Mouse (Mus musculus) left cerebral cortex, postnatal 25 days (tissue): Measurements from ENCODE around the gene Rpl34. TPM values are rescaled to one million over a fixed set of nuclear protein-coding genes. Genes with fewer than 3 reads are reported as not detected.

Experiments
- DNase-seq, 2 experiments: peaks; one replicate each; pipeline ENCODE4 v3.0.0; 2022; ENCODE audit warnings: low spot score in 2 of 2, mixed read lengths in 1 of 2
- intact Hi-C: fragments of 180-260 bp; cut with DNase I; formaldehyde crosslinking; loops from one replicate; pipeline ENCODE4 v1.15.1; 2025
- total RNA-seq, 2 experiments: library from RNA; stranded (reverse); gene quantifications; 2 replicates each; pipeline ENCODE4 v1.2.3; 2021

The Rpl34 gene
- total RNA-seq, 2 experiments from 2014 or later = 306 to 319 TPM

- intact Hi-C loops = no loop called here
- no peak for DNase-seq
Measured at GRCm38 (mm10) chr3:130716555-130716954, 13.6 kb downstream of the Rpl34 start.

GRCm38 (mm10) chr3:130714775-130715568 is 15.2 kb downstream of the Rpl34 start:
- intact Hi-C loops = loop anchor here (2.0 kb wide), 1 partner anchor 530 kb away; no protein-coding TSS in a partner anchor
- DNase-seq = peak; percentile 69 to 79

DNA sequence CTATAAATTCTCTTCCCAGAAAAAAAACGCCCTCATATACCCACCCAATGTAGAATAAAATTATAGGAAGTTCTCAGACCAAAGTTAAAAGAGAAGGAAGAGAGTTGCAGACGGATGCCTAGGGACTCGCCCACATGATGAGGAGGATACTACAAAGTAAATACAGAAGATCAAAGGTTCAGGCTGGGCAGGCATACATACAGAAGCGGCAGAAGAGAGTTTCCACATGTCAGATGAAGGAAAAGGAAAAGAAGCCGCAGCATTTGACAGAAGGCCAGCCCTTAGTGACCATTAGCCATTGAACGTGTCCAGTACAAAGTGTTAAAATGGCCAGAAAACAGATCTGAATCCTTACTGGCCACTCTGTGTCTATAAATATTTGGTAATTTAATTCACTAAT is 17.3 kb downstream of the Rpl34 start:
- intact Hi-C loops = no loop called here
- DNase-seq = no peak

GRCm38 (mm10) chr3:130710103-130710502 is 20.1 kb downstream of the Rpl34 start:
- DNase-seq = no peak
- intact Hi-C loops = no loop called here

GRCm38 (mm10) chr3:130708967-130709924 is 21.0 kb downstream of the Rpl34 start, which contains the start of gene Ostc:
Gene Ostc, minus strand, starts transcription at chr3:130709444.
- peak; percentile 93 to 98 for DNase-seq
- intact Hi-C loops = loop anchor here (1.0 kb wide), 1 partner anchor 21 kb away; the partner anchor contains the start of gene Rpl34

DNA sequence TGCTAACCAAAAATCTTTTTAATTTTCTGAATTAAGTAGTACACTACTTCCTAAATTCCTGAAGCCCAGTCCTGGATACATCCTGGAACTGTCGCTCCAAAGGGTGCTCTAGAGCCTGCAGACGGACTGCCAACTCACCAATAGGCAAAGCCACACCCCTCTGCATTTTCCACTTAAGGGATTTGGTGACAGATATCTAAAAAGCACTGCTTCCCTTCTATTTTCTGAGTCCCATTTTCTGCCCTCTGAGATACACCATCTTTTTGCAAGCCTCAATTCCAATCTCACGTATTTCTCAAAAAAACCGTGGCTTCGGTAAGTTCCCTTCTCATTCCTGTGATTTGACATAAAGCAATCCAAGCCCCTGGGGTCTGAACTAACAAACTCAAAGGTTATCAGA is 21.7 kb downstream of the Rpl34 start:
- DNase-seq = no peak
- intact Hi-C loops = no loop called here

- intact Hi-C loops = no loop called here
- no peak for DNase-seq
Measured at GRCm38 (mm10) chr3:130702289-130702688, 27.9 kb downstream of the Rpl34 start.

- DNase-seq = no peak
- intact Hi-C loops = loop anchor here (10.0 kb wide), 1 partner anchor 793 kb away; the partner anchor contains the start of gene Casp6
Measured at GRCm38 (mm10) chr3:130697622-130698021, 32.6 kb downstream of the Rpl34 start.

DNA sequence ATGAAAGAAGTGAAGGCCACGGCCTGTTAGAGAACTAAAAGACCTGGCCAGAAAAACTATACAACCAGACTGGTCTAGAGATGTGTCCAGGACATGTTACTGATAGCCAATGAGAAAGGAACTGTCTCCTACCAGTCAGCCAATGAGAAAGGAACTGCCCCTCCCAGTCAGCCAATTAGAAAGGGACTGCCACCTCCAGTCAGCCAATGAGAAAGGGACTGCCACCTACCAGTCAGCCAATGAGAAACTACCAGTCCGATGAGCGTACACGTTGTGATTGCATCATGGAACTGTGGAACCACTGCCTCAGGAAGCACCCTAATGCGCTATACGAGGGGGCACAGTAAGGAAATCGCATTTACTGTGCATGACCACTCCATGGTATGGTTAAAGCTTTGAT is 35.5 kb downstream of the Rpl34 start:
- intact Hi-C loops = loop anchor here (5.0 to 10.0 kb wide), 2 partner anchors 512 to 790 kb away; partner anchors contain the start of gene Casp6
- DNase-seq = no peak

- intact Hi-C loops = loop anchor here (5.0 to 10.0 kb wide), 2 partner anchors 512 to 789 kb away; partner anchors contain the start of gene Casp6
Measured at GRCm38 (mm10) chr3:130694041-130694593, 36.1 kb downstream of the Rpl34 start.

GRCm38 (mm10) chr3:130691596-130692170 is 38.5 kb downstream of the Rpl34 start:
- intact Hi-C loops = loop anchor here (5.0 to 10.0 kb wide), 2 partner anchors 509 to 787 kb away; partner anchors contain the start of gene Casp6
- no peak for DNase-seq

More at GRCm38 (mm10) chr3:130694041-130694593, 36.1 kb downstream of the Rpl34 start:
- no peak for DNase-seq

DNA sequence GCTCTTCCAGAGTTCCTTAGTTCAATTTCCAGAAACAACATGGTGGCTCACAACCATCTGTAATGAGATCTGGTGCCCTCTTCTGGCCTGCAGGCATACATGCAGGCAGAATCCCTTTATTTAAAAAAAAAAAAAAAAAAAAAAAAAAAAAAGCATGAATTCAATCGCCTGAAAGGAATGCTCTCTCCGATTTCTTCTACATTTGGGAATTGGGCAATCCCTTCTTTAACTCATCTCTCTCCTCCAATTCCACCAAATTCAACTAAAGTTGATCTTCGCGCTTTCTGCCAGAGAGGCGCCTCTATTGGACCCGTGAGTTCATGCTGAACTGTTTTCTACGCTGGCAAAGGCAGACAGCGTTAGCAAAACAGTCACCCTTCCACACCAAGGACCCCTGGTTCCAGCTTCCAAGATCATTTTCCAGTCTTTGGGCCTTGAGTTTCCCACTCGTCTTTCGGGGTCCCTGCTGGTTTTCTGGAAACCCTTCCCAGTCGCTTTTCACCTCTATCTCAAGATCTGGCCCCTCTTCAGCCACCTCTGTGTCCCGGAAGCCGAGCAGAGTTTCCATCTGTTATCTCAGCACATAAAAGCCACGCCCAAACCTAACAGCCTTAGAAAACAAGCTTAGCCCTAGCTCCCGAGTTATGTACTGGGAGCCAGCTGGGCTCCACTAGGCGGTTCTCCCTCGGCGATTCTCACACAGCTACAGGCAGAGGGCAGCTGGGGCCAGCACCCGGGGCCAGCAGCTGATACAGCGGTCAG is 39.2 kb downstream of the Rpl34 start:
- no peak for DNase-seq
- intact Hi-C loops = loop anchor here (5.0 to 10.0 kb wide), 2 partner anchors 509 to 786 kb away; partner anchors contain the start of gene Casp6

DNA sequence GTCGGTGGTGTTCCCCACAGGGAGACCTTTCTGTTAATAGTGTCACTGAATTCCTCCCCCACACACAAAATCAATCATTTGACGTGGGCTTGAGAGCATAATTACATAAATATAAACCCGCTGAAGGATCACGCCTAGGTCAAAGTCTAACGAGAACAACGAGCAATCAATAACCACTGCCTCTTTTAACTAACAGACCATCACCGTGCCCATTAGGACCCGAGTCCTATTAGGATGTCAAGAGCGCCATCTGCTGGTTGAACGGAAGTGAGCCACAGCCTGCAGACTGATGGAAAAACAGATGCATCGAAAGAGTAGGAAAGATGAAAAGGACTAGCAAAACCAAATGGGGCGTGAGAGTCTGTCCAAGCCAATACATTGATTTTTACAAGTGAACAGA is 40.6 kb downstream of the Rpl34 start:
- peak; percentile 85 for DNase-seq
- intact Hi-C loops = loop anchor here (1.0 to 10.0 kb wide), 4 partner anchors 81 to 785 kb away; partner anchors contain the start of gene Casp6

- DNase-seq = no peak
- intact Hi-C loops = no loop called here
Measured at GRCm38 (mm10) chr3:130687051-130687450, 43.1 kb downstream of the Rpl34 start.

DNA sequence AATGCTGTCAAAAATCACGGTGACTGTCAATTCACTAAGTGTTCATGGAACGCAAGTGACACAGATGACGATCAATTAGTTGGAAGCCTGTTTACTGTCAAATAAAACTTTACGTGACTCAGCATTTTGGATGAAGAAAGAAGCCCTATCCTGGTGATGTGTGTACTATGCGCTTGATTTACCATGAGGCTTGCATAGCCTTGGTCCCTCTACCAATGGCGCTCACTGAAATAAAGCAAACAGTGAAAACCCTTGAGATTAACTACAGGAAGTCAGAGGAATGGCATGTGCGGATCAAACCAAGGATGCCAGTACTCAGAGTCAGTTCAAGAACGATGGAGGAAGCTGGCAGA is 45.2 kb downstream of the Rpl34 start:
- intact Hi-C loops = no loop called here
- DNase-seq = no peak

DNA sequence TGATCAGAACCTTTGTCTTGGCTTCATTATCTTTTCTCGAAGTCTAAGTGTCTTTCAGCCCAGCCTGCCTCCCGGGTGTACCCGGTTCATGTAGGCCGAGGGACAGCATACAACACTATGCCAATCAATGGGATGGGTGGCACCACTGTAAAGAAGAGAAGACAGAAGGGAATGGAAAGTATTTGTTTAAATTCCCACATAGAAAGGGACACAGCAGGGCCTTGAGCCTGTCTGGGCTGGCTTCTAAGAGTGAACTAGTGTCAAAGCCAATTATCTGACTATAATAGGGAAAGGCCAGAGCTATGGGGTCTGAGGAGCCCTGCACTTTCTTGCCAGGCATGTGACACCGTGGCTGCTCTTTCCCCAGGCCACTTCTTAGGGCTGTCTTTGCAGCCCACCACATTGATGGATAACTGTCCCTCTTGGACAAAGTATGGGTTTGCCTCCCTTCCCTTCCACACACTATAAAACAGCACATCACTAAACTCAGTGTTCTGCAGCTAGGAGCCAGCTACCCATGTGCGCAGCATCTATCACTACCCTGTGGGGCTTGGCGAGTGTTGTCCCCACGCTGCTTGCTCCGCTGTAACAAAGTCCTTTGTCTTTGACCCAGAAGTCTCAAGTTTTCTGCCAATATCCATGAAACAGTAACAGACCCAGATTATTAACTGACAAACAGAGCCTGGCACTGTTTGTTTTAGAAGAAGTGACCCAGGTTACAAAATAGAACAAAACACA is 45.8 kb downstream of the Rpl34 start:
- intact Hi-C loops = no loop called here
- DNase-seq = no peak

- intact Hi-C loops = no loop called here
Measured at GRCm38 (mm10) chr3:130683836-130684235, 46.4 kb downstream of the Rpl34 start.

DNA sequence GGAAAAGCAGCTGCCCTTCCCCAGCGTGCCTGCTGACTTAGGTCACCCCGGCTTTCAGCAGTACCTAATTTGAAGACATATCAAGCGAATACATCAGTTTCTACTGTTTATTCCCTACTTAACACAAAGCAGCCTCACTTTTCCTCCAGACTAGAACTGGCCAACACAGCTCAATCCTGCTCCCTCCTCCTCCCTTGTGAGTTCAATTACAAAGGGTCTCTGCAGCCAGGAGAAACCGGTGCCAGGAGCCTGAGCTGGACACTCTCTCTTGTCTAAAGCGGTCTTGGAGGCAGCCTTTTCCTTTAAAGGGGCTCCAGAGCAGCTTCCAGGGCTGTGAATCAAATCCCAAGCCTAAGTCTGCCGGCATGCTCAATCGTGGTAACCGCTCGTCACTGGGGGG is 48.0 kb downstream of the Rpl34 start:
- no peak for DNase-seq
- intact Hi-C loops = no loop called here

More at GRCm38 (mm10) chr3:130683836-130684235, 46.4 kb downstream of the Rpl34 start:
- no peak for DNase-seq
